In genomic region chr14:99786367-99786766, GRCm38 (mm10) we compare ENCODE assay signal across 24 mouse cellular contexts.
DNase-seq lines count a peak whose midpoint lies in the region; ATAC-seq and TF ChIP-seq lines count a peak whose summit lies in the region.
"Had no signal": no experiment of that assay in that cellular context is flagged by ENCODE, and none has a peak within 500 bp of the region (broad histone marks: within the 10 kb centered on the region; RNA-seq: fewer than 3 reads in every experiment).

No protein-coding gene starts in this region.

- H3K27me3 ChIP-seq in ES-Bruce4 (ENCODE audit: control insufficient read depth, insufficient read depth, low read length, poor library complexity, severe bottlenecking): no peaks in the 10 kb centered on the region
- no peaks in the 10 kb centered on the region for H3K27me3 ChIP-seq in forebrain, postnatal 0 days (ENCODE audit: insufficient read depth, low read length)
- H3K27me3 ChIP-seq in lung, postnatal 0 days (replicated peaks; ENCODE audit: insufficient read depth, low read length): no peaks in the 10 kb centered on the region
- H3K27me3 ChIP-seq: embryonic facial prominence, embryonic 12.5 days; forebrain, embryonic 12.5 days; Patski had no signal

- TF ChIP-seq POLR2A in ES-Bruce4 (IDR thresholded peaks at IDR 0.05; ENCODE audit: insufficient read depth, low read length): no peak

- no peak overlapping the region for H3K4me2 ChIP-seq in forebrain, postnatal 0 days (ENCODE audit: low read depth)
- H3K4me2 ChIP-seq in lung, postnatal 0 days (replicated peaks; ENCODE audit: low read depth, low read length): no peak overlapping the region
- H3K4me2 ChIP-seq: embryonic facial prominence, embryonic 12.5 days; forebrain, embryonic 12.5 days had no signal

- no peak; the same call in none of the 2 replicates for TF ChIP-seq EP300 in ES-Bruce4 (IDR thresholded peaks at IDR 0.05; ENCODE audit: insufficient read depth, low read depth, low read length)
- no peak for TF ChIP-seq EP300 in lung, postnatal 0 days (IDR thresholded peaks at IDR 0.05)

- peak overlapping the region; percentile 95 for H3K27ac ChIP-seq in ES-Bruce4 (ENCODE audit: insufficient read depth, low read length)
- no peak overlapping the region for H3K27ac ChIP-seq in forebrain, postnatal 0 days (ENCODE audit: low read depth, low read length)
- H3K27ac ChIP-seq in lung, postnatal 0 days (ENCODE audit: low read length): no peak overlapping the region
- H3K27ac ChIP-seq: embryonic facial prominence, embryonic 10.5 days; embryonic facial prominence, embryonic 12.5 days; forebrain, embryonic 10.5 days; forebrain, embryonic 12.5 days had no signal

- no peaks in the 10 kb centered on the region for H3K36me3 ChIP-seq in ES-Bruce4 (ENCODE audit: control insufficient read depth, insufficient read depth, low read length, poor library complexity, severe bottlenecking)
- no peaks in the 10 kb centered on the region for H3K36me3 ChIP-seq in forebrain, postnatal 0 days (ENCODE audit: insufficient read depth)
- H3K36me3 ChIP-seq in lung, postnatal 0 days (ENCODE audit: insufficient read depth, low read length): no peaks in the 10 kb centered on the region
- H3K36me3 ChIP-seq: embryonic facial prominence, embryonic 10.5 days; embryonic facial prominence, embryonic 12.5 days; forebrain, embryonic 10.5 days; forebrain, embryonic 12.5 days; G1E had no signal

- no peak for TF ChIP-seq CTCF in ES-Bruce4 (IDR thresholded peaks at IDR 0.05; ENCODE audit: low read depth, low read length)
- no peak for TF ChIP-seq CTCF in forebrain, postnatal 0 days (IDR thresholded peaks at IDR 0.05; ENCODE audit: low read depth)
- TF ChIP-seq CTCF in lung, postnatal 0 days (IDR thresholded peaks at IDR 0.05): no peak

- no peak overlapping the region for H3K4me3 ChIP-seq in ES-Bruce4 (ENCODE audit: low read depth, low read length)
- H3K4me3 ChIP-seq in forebrain, postnatal 0 days (ENCODE audit: low read depth, low read length): no peak overlapping the region
- no peak overlapping the region for H3K4me3 ChIP-seq in lung, postnatal 0 days (ENCODE audit: low read depth, low read length)
- H3K4me3 ChIP-seq: embryonic facial prominence, embryonic 10.5 days; embryonic facial prominence, embryonic 12.5 days; forebrain, embryonic 10.5 days; forebrain, embryonic 12.5 days had no signal

- no peaks in the 10 kb centered on the region for H3K4me1 ChIP-seq in ES-Bruce4 (ENCODE audit: control insufficient read depth, insufficient read depth, low read length)
- no peaks in the 10 kb centered on the region for H3K4me1 ChIP-seq in forebrain, postnatal 0 days (ENCODE audit: insufficient read depth)
- H3K4me1 ChIP-seq in lung, postnatal 0 days (ENCODE audit: insufficient read depth, low read depth, low read length): no peaks in the 10 kb centered on the region
- H3K4me1 ChIP-seq: embryonic facial prominence, embryonic 10.5 days; embryonic facial prominence, embryonic 12.5 days; forebrain, embryonic 10.5 days; forebrain, embryonic 12.5 days had no signal

- WGBS in forebrain, postnatal 0 days: 95% methylated on average over 1 of the region's 1 CpGs
- 96% methylated on average over 1 of the region's 1 CpGs for WGBS in lung, postnatal 0 days

- peak; percentile 89 for DNase-seq in ES-CJ7 (ENCODE audit: low read depth, low spot score)
- peak; percentile 86 for DNase-seq in R1 (ENCODE audit: low read depth, low spot score)
- DNase-seq in ZHBTc4 (ENCODE audit: low read depth, low spot score): peak; percentile 94
- no peak for DNase-seq in forebrain, postnatal 0 days
- no peak for DNase-seq in lung, postnatal 0 days (ENCODE audit: low spot score)
- DNase-seq: adrenal gland, adult 2 months; adrenal gland, postnatal 10 days; adrenal gland, postnatal 25 days; cerebellum, adult 11 months; cerebellum, adult 18-20 months; cerebellum, adult 8-10 months; cerebellum, adult 9-11 months; cerebellum, postnatal 14 days; cerebellum, postnatal 36 days had no signal

- no peak overlapping the region for H3K9ac ChIP-seq in ES-Bruce4 (ENCODE audit: low read depth, poor library complexity, severe bottlenecking)
- H3K9ac ChIP-seq in forebrain, postnatal 0 days: no peak overlapping the region
- H3K9ac ChIP-seq in lung, postnatal 0 days (replicated peaks; ENCODE audit: low read depth): no peak overlapping the region
- H3K9ac ChIP-seq: embryonic facial prominence, embryonic 12.5 days; forebrain, embryonic 12.5 days had no signal

- ATAC-seq in forebrain, postnatal 0 days: no peak
- ATAC-seq in lung, postnatal 0 days: no peak
- no peak for ATAC-seq in erythroid progenitor cell, adult 5-6 weeks (replicated peaks; ENCODE audit: low FRiP score, poor library complexity, severe bottlenecking)
- ATAC-seq: forebrain, embryonic 14.5 days; forebrain, embryonic 16.5 days; Patski had no signal

- H3K9me3 ChIP-seq in ES-Bruce4 (replicated peaks; ENCODE audit: control insufficient read depth, insufficient read depth, low read length, poor library complexity, severe bottlenecking): no peaks in the 10 kb centered on the region
- H3K9me3 ChIP-seq in forebrain, postnatal 0 days (ENCODE audit: low read length): no peaks in the 10 kb centered on the region
- no peaks in the 10 kb centered on the region for H3K9me3 ChIP-seq in lung, postnatal 0 days (ENCODE audit: low read length)
- H3K9me3 ChIP-seq: embryonic facial prominence, embryonic 10.5 days; embryonic facial prominence, embryonic 12.5 days; forebrain, embryonic 10.5 days; forebrain, embryonic 12.5 days had no signal

Comparison
In these comparisons a context has a peak if more than half of its experiments do, and no peak if none do; other contexts are left out.
1. DNase-seq: peak in ES-CJ7 (single experiment), R1 (single experiment) and ZHBTc4 (single experiment); none in forebrain, postnatal 0 days (single experiment) and lung, postnatal 0 days (single experiment).